Mouse (Mus musculus) intestine, postnatal 0 days (tissue): Measurements from ENCODE around the gene Rnf41. TPM values are rescaled to one million over a fixed set of nuclear protein-coding genes. Genes with fewer than 3 reads are reported as not detected.

ENCODE experiments used
- ATAC-seq: fragments of 200-750 bp; cut with Nextera tagmentation; 2 replicates; pipeline ENCODE4 v1.8.0; 2017; ENCODE audit warnings: mild to moderate bottlenecking, moderate TSS enrichment, moderate library complexity
- H3K27ac ChIP-seq: fragments of 300-500 bp; sonication (generic); 2 replicates; pipeline ENCODE4 v1.5.1; 2014; ENCODE audit warnings: mild to moderate bottlenecking, low read depth, low read length, moderate library complexity
- H3K27me3 ChIP-seq: fragments of 300-500 bp; sonication (generic); replicated peaks from 2 replicates; pipeline ENCODE4 v1.6.1; 2014; ENCODE audit warnings: low read length, mixed read lengths; ENCODE audit not compliant: control insufficient read depth, insufficient read depth
- H3K36me3 ChIP-seq: fragments of 300-500 bp; sonication (generic); 2 replicates; pipeline ENCODE4 v1.6.1; 2014; ENCODE audit warnings: mild to moderate bottlenecking, moderate library complexity; ENCODE audit not compliant: control insufficient read depth, insufficient read depth
- H3K4me1 ChIP-seq: fragments of 300-500 bp; sonication (generic); replicated peaks from 2 replicates; pipeline ENCODE4 v1.6.1; 2014; ENCODE audit warnings: antibody characterized with exemption, low read length, mixed read lengths; ENCODE audit not compliant: control insufficient read depth, insufficient read depth
- H3K4me2 ChIP-seq: fragments of 300-500 bp; sonication (generic); replicated peaks from 2 replicates; pipeline ENCODE4 v1.6.1; 2014; ENCODE audit warnings: low read depth, mild to moderate bottlenecking, moderate library complexity
- H3K4me3 ChIP-seq: fragments of 300-500 bp; sonication (generic); 2 replicates; pipeline ENCODE4 v1.5.1; 2014; ENCODE audit warnings: low read depth, low read length
- H3K9ac ChIP-seq: fragments of 300-500 bp; sonication (generic); 2 replicates; pipeline ENCODE4 v1.6.1; 2014; ENCODE audit warnings: mild to moderate bottlenecking, low read depth, low read length
- H3K9me3 ChIP-seq: fragments of 300-500 bp; sonication (generic); 2 replicates; pipeline ENCODE4 v1.6.1; 2016; ENCODE audit warnings: mixed run types; ENCODE audit not compliant: control insufficient read depth
- CTCF ChIP-seq: sonication (generic); IDR thresholded peaks from 2 replicates; pipeline ENCODE4 v1.5.1; 2016; ENCODE audit warnings: low read depth, mild to moderate bottlenecking, control low read depth, antibody characterized with exemption, moderate library complexity
- WGBS: fragments of 180-500 bp; shearing (Covaris S2); extraction: QIAGEN DNeasy Blood & Tissue Kit; methylation state at CpG from one replicate; pipeline ENCODE4 v1.1.7; 2014; 5-methylcytosine and 5-hydroxymethylcytosine counted together
- microRNA-seq: library from miRNA; unstranded; fragments of <30 nt; microRNA quantifications from one replicate; pipeline ENCODE4, GENCODE M21; 2016
- polyA plus RNA-seq: library from polyadenylated mRNA; unstranded; fragments of >200 nt; fragmentation: Nextera tagmentation; extraction: Ambion mirVana; gene quantifications from 2 replicates; pipeline ENCODE4 v1.2.1, GENCODE M21; 2015

Rnf41 gene
- polyA plus RNA-seq, 1 experiment from 2014 or later: 29.1 TPM

DNA sequence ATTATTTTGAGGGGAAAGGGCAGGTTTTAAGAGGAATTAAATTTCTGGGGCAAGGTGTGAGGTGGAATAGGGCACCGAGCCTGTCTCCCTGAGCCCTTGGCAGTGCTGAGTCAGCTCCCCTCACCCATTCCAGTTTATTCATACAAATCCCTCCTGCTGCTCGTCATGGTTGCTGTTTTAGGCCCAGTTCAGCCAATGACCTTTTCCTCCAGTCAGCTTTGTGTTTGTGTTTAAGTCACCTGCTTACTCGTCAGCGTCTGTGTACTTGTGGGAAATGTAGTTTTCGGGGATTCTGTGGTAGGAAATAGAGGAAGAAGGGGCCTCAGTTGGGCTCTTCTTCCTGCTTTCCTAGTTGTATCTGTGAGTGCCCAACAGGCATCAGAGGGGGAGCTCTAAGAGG, 77.9 kb downstream of the Rnf41 start:
- WGBS: 45% methylated on average over 5 of the region's 5 CpGs
- no peak for TF ChIP-seq CTCF
- Histone ChIP-seq H3K4me2 (no peak overlapping the region), H3K9ac (no peak overlapping the region), H3K4me3 (no peak overlapping the region), H3K27ac (peak overlapping the region; percentile 60; the same call in 1 of the 2 replicates), H3K36me3 (peaks cover 47% of the 10 kb centered on the region), H3K9me3 (no peaks in the 10 kb centered on the region), H3K27me3 (no peaks in the 10 kb centered on the region), H3K4me1 (no peaks in the 10 kb centered on the region)
- no peak for ATAC-seq

DNA sequence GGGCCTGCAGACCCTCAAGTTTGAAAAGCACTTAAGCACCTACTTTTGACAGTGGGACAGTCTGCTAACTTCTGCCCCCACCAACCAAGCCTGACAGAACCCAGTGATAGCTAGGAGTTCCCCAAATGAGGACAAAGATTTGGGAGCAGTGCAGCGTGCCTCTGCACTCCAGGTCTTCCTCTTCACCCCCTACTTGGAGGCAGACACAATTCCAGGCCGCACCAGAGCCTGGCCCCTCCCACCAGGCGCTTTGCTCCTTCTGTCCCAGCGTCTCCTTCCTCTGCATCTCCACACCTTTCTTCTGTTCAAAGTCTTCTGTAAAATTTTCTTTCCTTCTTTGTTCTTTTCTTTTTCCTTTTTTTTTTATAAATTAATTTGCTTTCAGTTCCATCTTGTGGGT, 78.3 kb downstream of the Rnf41 start:
- no peaks in the 10 kb centered on the region for H3K4me1 ChIP-seq
- H3K9me3 ChIP-seq: no peaks in the 10 kb centered on the region
- H3K27me3 ChIP-seq: no peaks in the 10 kb centered on the region
- no peak overlapping the region for H3K4me3 ChIP-seq
- H3K27ac ChIP-seq: peak overlapping the region; percentile 60
- 0 out of 2 replicates have a peak overlapping the region, but pooled peaks have one; percentile 42 for H3K9ac ChIP-seq
- H3K36me3 ChIP-seq: peaks cover 47% of the 10 kb centered on the region
- no peak for ATAC-seq
- WGBS: 31% methylated on average over 4 of the region's 4 CpGs
- no peak for TF ChIP-seq CTCF
- peak overlapping the region; percentile 21; the same call in 1 of the 2 replicates for H3K4me2 ChIP-seq

DNA sequence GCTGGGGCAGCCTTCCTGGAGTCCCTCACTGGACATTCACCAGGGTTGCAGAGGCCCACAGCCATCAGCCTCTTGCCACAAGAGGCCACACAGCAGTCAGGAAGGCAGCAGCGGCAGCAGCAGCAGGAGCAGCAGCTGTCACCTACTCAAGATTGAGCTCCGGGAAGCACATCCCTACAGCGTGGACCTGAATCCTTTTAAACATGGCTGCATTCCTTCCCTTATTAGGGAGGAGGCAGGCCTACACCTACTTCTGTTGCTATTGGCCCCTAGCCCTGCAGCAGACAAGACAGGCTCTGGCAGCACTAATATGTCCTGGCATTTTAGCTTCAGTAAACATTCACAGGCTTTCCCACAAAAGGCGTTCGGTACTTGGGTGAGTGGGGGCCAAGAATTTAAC, 78.8 kb downstream of the Rnf41 start:
- Histone ChIP-seq H3K4me2 (peak overlapping the region; percentile 21; the same call in 1 of the 2 replicates), H3K4me3 (no peak overlapping the region)

DNA sequence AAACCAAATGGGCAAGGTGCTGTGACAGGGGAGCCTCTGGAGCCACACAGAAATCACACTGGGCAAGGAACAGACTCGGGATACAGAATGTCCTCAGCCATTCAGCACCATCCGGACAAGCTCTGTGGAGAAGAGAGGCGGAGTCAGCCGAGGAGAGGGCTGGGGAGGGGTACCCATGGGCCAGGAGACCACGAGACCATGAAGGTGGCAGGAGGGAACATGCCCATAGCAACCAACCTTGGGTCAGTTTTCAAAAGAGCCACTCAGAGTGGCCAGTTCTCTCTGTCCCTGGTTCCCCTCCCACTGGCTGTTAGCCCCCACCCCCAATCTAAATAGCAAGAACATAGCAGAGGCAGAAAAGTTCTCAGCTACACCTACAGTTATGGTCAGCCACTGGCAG, 79.5 kb downstream of the Rnf41 start:
- 0 out of 2 replicates have a peak overlapping the region, but pooled peaks have one; percentile 94 for H3K4me3 ChIP-seq
- peaks cover 41% of the 10 kb centered on the region for H3K36me3 ChIP-seq
- TF ChIP-seq CTCF: no peak
- H3K27me3 ChIP-seq: no peaks in the 10 kb centered on the region
- H3K4me1 ChIP-seq: no peaks in the 10 kb centered on the region
- WGBS: 45% methylated on average over 5 of the region's 5 CpGs
- no peaks in the 10 kb centered on the region for H3K9me3 ChIP-seq
- ATAC-seq: no peak
- no peak overlapping the region for H3K9ac ChIP-seq
- peak overlapping the region; percentile 91 for H3K4me2 ChIP-seq
- H3K27ac ChIP-seq: peak overlapping the region; percentile 95; the same call in 1 of the 2 replicates

More for the DNA sequence above, 78.8 kb downstream of the Rnf41 start:
- no peak for TF ChIP-seq CTCF
- Histone ChIP-seq H3K27ac (peak overlapping the region; percentile 60; the same call in 1 of the 2 replicates), H3K4me1 (no peaks in the 10 kb centered on the region), H3K9ac (0 out of 2 replicates have a peak overlapping the region, but pooled peaks have one; percentile 42), H3K9me3 (no peaks in the 10 kb centered on the region), H3K27me3 (no peaks in the 10 kb centered on the region), H3K36me3 (peaks cover 47% of the 10 kb centered on the region)
- no peak for ATAC-seq
- 32% methylated on average over 5 of the region's 5 CpGs for WGBS

Small RNAs within 50 kb of the gene (microRNA-seq; reads per million reads assigned to microRNA genes)
- gene Gm25361: not detected
- gene Gm26308: not detected
- gene Mir6914: not detected
- gene Mir6915: not detected
- not detected for gene Mir8105

Other genes starting within 250 kb of the Rnf41 start
- 11.2 and 11.7 TPM in 2 replicates for gene Rbms2, start 231.4 kb upstream of the Rnf41 start, polyA plus RNA-seq
- 0.37 and 0.42 TPM in 2 replicates for gene Gls2, start 217.2 kb upstream of the Rnf41 start, polyA plus RNA-seq
- 22.9 and 23.2 TPM in 2 replicates for gene Spryd4, start 199.8 kb upstream of the Rnf41 start, polyA plus RNA-seq
- not detected in 2 replicates for gene Mip, start 185.8 kb upstream of the Rnf41 start, polyA plus RNA-seq
- 8.6 and 10.6 TPM in 2 replicates for gene Timeless, start 179.6 kb upstream of the Rnf41 start, polyA plus RNA-seq
- gene Apon, start 157.6 kb upstream of the Rnf41 start, polyA plus RNA-seq: not detected in 2 replicates
- 0.12 TPM in 2 replicates for gene Apof, start 143.0 kb upstream of the Rnf41 start, polyA plus RNA-seq
- gene Stat2, start 141.1 kb upstream of the Rnf41 start, polyA plus RNA-seq: 23.2 and 26.7 TPM in 2 replicates
- 0.22 and 0.46 TPM in 2 replicates for gene Il23a, start 112.9 kb upstream of the Rnf41 start, polyA plus RNA-seq
- 11.5 and 14.0 TPM in 2 replicates for gene Pan2, start 108.3 kb upstream of the Rnf41 start, polyA plus RNA-seq
- gene Cnpy2, start 89.2 kb upstream of the Rnf41 start, polyA plus RNA-seq: 254 and 273 TPM in 2 replicates
- gene Cs, start 73.9 kb upstream of the Rnf41 start, polyA plus RNA-seq: 248 and 266 TPM in 2 replicates
- gene Coq10a, start 42.7 kb upstream of the Rnf41 start, polyA plus RNA-seq: 21.1 and 22.3 TPM in 2 replicates
- 4.0 and 4.9 TPM in 2 replicates for gene Ankrd52, start 34.5 kb upstream of the Rnf41 start, polyA plus RNA-seq
- gene Slc39a5, start 10.4 kb upstream of the Rnf41 start, polyA plus RNA-seq: 109 and 114 TPM in 2 replicates
- 79.2 and 82.5 TPM in 2 replicates for gene Nabp2, start 165 bp upstream of the Rnf41 start, polyA plus RNA-seq
- gene Smarcc2, start 47.6 kb downstream of the Rnf41 start, polyA plus RNA-seq: 31.1 and 31.6 TPM in 2 replicates
- gene Myl6, start 82.5 kb downstream of the Rnf41 start, polyA plus RNA-seq: 2,493 and 2,543 TPM in 2 replicates
- gene Myl6b, start 87.0 kb downstream of the Rnf41 start, polyA plus RNA-seq: 1.3 and 1.8 TPM in 2 replicates
- gene Esyt1, start 114.2 kb downstream of the Rnf41 start, polyA plus RNA-seq: 11.7 and 12.5 TPM in 2 replicates
- gene Zc3h10, start 136.1 kb downstream of the Rnf41 start, polyA plus RNA-seq: 10.0 and 10.4 TPM in 2 replicates
- gene Rpl41, start 137.6 kb downstream of the Rnf41 start, polyA plus RNA-seq: 2,426 and 2,428 TPM in 2 replicates
- gene Pa2g4, start 154.3 kb downstream of the Rnf41 start, polyA plus RNA-seq: 65.3 and 66.8 TPM in 2 replicates
- gene Erbb3, start 178.0 kb downstream of the Rnf41 start, polyA plus RNA-seq: 22.3 and 23.8 TPM in 2 replicates
- gene Rps26, start 215.1 kb downstream of the Rnf41 start, polyA plus RNA-seq: 519 and 548 TPM in 2 replicates
- 0.95 and 1.7 TPM in 2 replicates for gene Ikzf4, start 234.3 kb downstream of the Rnf41 start, polyA plus RNA-seq